Mouse (Mus musculus) lung, adult 18-20 months (tissue): ENCODE results near the gene Rcor1.

Source experiments
- DNase-seq, 2 experiments: peaks; one replicate each; pipeline ENCODE4 v3.0.0; 2022; ENCODE audit warnings: mixed read lengths in 2 of 2

Gene Rcor1

DNA sequence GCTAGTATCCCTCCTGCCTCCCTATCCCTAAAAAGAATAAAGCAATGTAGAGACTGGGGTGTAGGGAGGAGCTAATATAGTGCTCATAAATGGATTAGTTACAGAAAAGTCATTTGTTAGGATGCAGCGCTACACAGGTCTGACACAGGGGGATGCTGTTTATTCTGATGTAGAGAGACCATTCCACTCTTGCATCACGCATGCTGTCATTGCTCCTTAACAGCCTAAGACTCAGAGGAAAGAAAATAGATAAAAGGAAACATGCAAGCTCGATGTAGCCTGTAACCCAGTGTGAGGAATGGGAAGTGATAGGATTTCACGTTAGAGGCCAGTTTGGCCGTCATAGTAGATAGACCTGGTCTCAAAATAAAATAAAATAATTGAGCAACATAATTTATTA lies 31.9 kb downstream of the Rcor1 start:
- DNase-seq: no peak

DNA sequence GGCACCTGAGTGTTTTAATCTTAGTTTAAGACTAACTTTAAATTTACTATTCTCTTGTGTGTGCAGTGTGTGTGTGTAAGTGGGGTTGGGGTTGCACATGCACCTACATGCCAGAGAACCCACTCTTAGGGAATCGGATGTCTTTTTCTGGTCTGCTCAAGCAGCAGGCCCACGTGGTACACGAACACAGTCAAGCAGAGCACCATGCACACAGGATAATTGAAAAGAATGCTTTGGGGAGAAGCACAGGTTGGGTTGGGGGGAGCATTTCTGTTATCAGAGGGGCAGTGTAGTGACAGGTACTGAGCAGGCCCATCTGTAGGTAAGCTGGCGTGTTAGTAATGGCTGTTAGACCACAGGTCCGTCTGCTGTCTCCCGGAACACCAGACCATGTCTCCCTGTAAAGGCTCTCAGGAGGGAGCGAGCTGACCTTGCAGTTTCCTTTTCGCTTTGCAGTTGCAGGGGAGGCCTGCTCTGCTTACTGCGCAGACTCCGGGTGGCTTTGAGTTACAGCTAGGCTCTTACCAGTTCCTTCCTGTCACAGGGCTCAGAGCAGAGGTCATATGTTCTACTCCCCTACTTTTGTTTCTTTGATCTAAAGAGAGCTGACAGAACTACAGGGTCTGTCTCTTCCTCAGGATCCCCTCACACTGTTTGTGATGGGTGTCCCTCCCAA lies 32.5 kb downstream of the Rcor1 start:
- DNase-seq: peak; percentile 43 to 53

DNA sequence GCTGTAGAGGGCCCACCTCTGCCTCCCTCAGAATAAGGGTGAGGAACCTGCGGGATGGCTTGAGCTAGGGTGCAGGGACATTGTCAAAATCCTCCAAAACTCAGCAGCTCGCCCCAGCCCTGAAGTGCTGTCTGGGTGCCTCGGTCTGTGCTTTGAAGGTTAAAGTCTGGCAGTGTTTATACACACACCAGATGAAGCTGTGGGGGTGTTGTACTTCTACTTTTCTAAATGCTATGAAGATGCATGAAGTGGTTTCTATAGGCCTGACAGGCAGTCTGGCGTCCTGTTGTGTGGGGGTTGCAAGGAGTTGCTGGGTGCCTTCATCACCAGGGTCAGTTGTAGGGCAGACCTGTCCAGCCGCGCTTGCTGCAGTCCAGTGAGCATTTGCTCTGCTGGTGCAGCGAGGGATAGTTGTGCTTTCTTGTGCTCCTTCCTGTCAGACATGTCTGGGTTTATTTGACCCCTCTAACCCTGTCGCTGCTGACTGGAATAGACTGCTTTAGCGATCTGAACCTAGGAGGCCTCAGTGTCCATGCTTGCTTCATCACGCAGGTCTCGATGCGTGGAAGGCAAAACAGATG lies 37.3 kb downstream of the Rcor1 start:
- DNase-seq: no peak

DNA sequence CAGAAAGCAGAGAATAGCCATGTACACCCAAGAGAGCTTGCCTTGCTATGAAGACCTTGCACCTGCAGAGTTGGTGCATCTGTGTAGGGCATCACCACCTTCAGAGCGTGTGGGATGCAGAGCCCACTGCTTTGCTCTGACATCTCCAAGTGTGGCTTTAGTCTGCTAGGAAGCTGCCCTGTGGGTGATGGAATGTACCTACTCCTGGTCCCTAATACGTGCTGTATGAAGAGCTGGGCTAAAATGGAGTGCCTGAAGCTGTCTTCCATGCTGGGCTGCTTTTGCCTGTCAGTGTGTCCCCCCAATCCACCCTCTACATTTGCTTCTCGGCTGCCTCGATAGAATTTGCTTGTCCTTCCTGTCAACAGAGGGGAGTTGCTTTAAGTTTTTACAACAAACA lies 46.4 kb downstream of the Rcor1 start:
- no peak for DNase-seq

DNA sequence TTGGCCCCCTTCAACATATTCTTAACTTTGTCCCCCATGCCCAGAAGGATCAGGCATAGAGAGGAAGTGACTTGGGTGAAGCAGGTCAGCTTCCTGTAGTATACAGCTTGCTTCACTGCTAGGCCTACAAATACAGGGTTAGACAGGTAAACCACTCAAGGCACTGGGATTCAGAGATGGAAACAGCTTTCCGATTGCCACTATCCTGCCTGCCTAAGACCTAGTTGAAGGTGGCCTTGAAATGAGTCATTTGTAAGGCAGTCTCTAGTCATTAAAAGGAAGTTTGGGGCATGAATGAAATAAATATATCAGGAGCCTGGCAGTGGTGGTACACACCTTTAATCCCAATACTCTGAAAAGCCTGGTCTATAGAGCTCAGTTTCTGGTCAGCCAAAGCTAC lies 47.9 kb downstream of the Rcor1 start:
- no peak for DNase-seq

DNA sequence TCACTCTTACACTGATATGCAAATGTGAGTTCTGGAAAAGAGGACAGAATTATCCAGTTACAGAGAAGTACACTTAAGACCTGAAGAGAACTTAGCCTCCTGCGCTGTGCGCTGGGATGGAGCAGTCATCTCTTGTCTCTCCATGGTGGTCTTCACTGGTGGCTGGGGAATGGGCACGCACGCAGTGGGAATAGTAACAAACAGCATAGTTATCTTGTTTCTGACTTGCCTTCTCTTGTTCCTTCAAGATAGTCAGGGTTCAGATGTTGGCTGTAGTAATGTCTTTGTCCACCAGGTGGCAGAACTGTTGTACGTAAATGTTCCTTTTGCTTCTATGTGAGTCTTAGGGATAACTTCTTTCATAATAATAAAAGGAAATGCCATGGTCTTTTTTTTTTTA lies 49.0 kb downstream of the Rcor1 start:
- peak; percentile 39 to 64 for DNase-seq

DNA sequence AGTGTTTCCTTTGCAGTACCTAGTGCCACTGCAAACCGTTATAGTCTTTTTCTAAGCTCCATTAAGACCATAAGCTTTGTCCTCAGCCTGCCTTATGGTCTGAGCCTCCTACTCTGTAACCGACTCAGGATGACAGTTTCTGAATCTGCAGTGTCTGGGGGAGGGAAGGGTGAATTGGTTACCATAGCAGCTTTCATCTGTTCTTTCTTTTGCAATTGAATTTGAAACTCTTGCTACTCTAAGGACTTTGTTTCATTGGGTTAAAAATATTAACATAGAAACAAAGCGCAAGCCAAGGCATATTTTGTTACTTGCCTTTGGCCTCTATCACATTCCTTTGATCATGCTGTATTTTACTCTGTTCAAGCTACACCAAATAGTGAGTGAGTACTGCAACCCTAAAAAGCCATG lies 49.6 kb downstream of the Rcor1 start:
- DNase-seq: no peak

DNA sequence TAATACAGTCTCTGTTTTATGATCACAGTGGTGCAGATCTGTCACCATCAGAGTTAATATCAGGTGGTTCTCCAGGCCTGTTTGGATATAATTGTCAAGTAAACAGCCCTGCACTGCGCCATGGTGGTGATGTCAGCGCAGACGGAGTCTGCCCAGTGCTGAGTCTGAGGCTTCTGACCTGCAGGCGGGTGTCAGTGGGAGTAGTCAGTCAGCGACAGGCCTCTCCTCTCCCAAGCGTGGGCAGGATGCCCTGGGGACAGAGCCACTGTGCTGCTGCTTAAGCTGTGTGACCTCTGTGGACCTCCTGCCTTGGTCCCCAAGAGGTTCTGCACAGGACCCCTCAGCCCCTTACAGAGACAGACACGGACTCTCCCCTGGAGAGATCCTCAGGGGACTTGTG lies 50.0 kb downstream of the Rcor1 start:
- peak in 1 of 2 experiments; percentile 17 for DNase-seq

DNA sequence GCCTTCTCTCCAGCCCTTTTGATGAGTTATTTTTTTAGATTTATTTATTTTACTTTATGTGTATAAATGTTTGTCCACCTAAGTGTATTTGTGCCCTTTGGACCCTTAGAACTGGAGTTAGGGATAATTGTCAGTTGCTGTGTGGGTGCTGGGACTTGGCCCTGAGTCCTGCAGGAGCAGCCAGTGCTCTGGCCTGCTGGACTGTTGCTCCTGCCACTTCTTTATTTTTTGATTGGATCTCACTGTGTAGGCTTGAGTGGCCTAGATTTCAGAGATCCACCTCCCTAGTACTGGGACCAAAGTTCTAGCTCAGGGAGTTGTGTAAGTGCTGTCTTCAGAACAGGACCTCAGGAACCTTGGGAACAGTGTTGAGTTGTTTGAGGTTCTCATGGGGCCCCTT lies 51.6 kb downstream of the Rcor1 start:
- DNase-seq: no peak

DNA sequence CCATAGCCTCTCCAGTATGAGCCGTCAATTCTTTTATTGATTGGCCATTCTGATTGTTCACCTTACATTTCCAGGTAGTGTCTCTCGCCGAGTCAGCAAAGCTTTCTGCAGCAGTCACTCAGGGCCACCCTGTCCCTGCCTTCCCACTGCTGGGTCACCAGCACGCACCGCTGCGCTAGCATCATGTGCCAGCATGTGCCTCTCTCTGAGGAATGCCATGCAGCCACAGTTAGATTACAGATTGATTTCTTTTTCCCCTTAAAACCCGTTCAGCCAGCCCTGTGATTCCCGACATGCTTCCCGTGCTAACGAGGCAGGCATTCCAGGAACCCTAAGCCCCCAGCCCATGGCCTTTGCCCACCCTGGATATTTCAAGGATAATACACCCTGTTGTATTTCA lies 52.8 kb downstream of the Rcor1 start:
- DNase-seq: no peak

DNA sequence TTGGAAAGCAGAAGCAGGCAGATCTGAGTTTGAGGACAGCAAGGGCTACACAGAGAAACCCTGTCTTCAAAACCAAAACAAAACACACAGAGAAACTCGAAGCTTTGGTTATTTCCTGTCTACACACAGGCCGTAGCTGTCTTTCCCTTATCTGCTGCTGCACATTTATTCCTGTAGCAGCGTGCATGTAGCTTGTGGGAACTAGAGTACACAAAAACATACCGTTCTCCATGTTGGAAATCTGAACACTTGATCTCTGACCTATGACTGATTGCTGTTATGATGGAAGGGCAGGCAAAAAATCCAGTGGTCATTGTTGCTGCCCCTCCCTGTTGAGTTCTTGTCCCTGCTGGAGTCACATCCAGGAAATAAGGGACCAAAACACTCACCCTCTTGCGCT lies 54.9 kb downstream of the Rcor1 start:
- DNase-seq: peak in 1 of 2 experiments; percentile 50

DNA sequence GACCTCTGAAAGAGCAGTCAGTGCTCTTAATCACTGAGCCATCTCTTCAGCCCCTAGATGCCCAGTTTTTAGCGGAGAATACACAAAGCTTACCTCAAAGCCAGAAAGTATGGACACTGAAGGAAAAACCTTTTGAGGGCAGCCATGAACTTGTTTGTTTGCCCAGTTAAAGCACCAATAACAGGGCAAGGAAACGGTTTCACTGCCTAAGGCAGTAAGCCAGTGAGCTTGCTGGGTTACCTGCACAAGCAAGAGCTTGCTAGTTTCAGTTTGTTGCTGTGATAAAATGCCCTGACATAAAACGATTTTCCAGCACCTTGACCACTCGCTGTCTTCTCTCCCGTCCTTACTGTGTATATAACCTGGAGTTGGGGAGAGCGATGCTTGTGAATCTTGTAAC lies 55.9 kb downstream of the Rcor1 start:
- no peak for DNase-seq

DNA sequence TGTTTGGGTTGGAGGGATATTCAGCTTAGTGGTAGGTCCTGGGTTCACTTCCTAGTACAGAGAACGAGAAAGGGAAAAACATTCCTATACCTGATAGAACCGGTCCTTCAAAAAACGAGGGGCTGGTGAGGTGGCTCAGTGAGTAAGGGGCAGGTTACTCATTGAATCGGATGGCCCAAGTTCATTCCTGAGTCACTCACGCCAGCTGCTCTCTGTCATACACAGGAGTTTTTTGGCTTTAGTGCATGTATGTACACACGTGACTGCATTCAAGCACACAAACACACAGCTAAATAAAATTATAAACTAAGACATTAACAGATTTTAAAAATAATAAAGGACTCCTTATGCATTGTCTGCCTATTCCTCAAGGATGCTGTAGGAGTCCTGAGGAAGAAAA lies 57.1 kb downstream of the Rcor1 start:
- no peak for DNase-seq

DNA sequence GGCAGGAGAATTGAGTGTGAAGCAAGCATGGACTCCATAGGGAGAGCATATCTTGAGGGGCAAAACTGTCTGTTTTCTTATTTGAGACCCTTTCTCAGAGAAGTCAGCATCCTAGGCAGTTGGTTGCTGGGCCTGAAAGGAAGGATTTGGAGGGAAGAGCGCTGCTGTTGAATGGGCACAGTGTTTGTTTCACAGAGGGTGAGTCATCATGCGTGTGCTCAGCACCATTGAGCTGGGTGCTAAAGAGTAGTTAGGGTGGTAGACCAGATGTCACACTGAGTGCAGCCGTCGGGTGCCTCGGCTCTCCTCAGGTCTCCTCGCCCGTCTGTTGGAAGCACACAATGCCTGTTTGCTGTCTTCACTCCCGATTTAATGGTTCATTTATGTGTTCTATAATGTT lies 57.9 kb downstream of the Rcor1 start:
- DNase-seq: no peak

DNA sequence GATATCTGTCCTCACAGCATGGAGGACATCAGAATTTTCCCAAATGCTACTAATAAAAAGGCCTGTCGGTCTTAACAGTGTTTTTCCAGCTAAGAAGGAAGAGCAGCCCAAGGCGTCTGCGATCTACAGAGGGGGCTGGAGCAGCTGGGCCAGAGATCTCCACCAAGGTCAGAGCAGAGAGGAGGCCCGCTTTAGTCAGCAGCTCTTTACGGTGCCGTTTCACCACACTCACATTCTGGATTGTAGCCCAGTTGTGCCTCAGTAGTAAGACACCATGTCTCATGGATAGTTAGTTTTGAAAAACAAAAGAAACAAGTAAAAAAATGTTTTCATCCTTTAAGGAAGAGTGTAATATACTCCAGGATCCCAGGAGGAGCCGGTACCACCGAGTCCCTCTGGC lies 72.0 kb downstream of the Rcor1 start:
- no peak for DNase-seq

DNA sequence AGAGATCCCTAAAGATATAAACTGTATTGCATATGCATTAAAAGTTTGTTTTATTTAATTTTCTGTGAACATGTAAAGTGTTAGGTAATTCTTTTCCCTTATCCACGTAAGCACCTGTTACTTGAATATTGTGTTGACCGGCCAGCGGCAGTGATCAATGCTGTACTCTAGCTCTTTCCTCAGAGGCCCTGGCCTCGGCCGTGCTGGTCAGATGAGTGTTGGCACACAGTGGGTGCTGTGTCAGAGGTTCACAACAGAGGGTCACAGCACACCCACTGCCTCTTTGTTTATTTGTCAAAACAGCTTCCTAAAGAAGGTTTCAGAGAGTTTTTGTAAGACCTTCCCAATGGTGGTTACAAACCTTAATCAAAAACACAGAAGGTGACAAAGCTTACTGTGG lies 75.4 kb downstream of the Rcor1 start:
- no peak for DNase-seq

DNA sequence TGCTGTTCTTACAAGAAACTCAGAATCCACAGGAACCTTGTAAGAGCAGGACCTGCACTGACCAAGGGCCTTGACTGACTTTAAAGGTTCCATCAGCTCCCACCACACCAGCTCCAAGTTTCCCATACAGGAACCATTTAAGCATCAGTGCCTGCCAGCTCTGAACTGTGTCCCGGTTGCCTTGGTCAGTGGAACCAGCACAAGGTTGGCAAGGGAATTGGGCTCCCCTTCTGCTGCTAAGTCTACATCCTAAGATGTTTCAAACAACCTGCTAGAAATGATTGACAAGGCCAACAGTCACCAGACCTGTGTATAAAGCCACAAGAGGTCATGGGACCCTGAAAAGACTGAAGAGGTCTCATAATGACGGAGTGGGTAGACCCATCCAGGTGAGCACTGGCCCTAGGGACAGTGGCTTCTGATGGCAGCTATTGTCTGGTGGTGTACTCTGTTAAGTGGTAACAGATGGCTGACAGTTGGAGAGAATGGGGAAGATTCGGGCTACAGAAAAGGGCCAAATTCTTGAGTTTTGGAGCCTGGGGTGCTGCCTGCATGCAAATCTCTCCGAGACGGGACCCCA lies 80.4 kb downstream of the Rcor1 start:
- no peak for DNase-seq

DNA sequence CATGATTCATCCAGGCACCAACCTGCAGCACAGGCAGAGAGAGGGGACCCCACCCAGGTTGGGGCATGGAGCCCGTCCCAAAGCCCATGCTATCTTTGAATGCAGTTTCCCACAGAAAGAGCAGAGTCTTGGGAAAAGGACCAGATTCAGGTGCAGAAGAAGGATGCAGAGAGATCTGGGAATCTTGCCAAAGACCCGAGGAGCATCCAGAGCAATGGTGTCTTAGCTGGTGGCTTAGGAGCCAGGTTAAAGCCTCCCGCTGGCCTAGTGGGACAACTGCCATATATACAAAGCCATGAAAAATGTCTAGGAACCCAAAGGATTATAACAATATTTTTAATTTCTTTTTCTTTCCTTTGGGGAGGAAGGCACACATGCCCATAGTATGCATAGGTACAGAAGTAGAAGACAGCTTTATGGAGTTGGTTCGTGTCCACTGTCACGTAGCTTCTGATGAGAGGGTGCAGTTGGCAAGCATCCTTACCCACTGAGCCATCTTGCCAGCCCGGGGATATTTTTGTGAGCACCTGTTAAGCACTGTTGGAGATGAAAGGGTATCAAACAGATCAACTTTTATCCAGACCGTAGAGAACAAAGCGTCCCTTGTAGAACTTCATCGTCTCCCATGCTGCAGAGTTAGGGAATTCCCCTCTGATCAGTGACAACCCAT lies 82.0 kb downstream of the Rcor1 start:
- no peak for DNase-seq

DNA sequence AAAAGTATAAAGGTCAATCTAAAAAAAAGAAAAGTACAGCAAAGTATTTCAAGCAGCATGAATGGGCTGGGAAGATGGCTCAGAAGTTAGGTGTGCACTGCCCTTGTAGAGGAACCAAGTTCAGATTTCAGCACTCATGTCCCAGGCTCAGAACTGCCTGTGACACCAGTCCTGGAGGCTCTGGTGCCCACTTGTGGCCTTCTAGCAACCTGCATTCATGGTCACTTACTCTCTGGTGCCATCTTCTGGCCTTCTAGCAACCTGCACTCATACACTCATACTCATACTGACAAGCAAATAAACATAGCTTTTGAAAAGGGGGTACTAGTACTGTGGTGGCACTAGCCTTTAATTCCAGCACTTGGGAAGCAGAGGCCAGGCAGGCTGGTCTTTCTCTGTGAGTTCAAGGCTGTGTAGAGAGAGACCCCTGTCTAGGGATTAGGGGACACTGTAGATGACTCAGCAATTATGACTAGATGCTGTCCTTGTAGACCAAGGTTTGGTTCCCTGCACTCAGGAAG lies 83.2 kb downstream of the Rcor1 start:
- DNase-seq: peak in 1 of 2 experiments; percentile 10

DNA sequence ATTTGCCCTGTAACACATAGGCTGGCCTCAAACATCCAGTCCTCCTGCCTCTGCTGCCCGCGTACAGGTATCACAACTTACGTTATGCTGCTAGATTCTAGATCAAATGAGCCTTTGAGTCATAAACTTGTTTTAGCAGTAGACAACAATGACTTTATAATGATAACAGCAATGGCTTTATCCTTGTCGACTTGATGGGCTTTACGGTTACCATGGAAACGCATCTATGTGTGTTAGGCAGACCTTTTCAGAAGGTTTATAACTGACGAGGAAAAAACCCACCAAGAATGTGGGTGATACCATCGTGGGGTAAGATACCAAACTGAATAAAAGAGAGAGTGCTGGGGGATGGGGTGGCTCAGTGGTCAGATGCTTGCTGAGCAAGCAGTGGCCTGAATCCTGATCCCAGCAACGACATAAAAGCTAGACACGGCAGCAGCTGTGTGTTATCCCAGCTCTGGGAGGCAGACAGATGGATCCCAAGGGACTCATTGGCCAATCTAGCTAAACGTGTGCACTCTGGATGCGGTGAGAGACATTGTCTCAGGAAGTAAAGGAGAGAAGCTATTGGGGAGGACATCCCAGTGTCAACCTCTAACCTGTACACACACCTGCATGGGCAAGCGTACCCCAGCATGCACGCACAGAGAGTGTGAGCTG lies 85.6 kb downstream of the Rcor1 start:
- DNase-seq: no peak

DNA sequence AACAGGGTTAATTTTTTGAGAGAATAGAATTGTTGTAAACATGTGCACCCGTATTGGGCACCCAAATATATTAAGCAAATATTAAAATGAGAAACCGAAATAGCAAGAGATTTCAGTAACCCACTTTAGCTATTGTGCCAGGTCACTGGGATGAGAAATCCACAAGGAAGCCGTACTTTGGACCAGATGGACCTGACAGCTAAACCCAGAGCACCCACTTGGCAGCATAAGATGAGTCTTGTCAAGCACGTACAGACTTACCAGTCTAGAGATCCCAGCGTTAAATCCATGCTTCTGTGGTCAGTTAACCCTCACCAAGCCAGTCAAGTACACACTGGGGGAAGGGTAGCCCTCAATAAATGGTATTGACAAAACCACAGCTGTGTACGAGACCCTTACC lies 86.5 kb downstream of the Rcor1 start:
- no peak for DNase-seq

DNA sequence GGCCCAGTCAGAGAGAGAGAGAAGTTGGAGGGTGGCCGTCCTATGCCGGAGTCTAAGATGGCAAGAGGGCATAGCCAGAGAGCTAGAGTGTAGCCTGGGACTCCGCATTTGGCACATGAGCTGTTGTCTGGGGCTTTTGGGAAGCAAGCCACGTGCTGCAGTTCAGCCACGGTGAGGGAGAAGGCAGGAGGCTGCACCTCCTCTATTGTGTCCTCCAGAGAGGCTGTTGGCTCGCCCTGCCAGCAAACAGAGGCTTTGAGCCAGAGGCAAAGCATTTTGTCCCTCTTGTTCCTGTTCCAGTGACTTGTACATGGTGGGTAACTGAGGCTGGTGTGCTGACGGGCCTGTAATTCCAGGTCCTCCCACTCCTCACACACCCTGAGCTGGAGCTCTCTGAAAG lies 95.0 kb downstream of the Rcor1 start:
- DNase-seq: no peak
